Mouse (Mus musculus) forebrain, embryonic 16.5 days (tissue): Measurements from ENCODE around the gene Miga1. TPM values are rescaled to one million over a fixed set of nuclear protein-coding genes. Genes with fewer than 3 reads are reported as not detected.
A peak's percentile ranks its signal among the peaks of the same experiment; 100 is the strongest.

Source experiments
- ATAC-seq: fragments of 200-750 bp; cut with Nextera tagmentation; 2 replicates; pipeline ENCODE4 v1.8.0; 2017; ENCODE audit warnings: mild to moderate bottlenecking, moderate library complexity
- H3K27ac ChIP-seq: fragments of 300-500 bp; sonication (generic); 2 replicates; pipeline ENCODE4 v1.5.1; 2014; ENCODE audit warnings: low read length, control low read depth
- H3K27me3 ChIP-seq: fragments of 300-500 bp; sonication (generic); replicated peaks from 2 replicates; pipeline ENCODE4 v1.6.1; 2014; ENCODE audit warnings: low read length; ENCODE audit not compliant: control insufficient read depth, insufficient read depth
- H3K36me3 ChIP-seq: fragments of 300-500 bp; sonication (generic); 2 replicates; pipeline ENCODE4 v1.6.1; 2014; ENCODE audit not compliant: control insufficient read depth, insufficient read depth
- H3K4me1 ChIP-seq: fragments of 300-500 bp; sonication (generic); replicated peaks from 2 replicates; pipeline ENCODE4 v1.6.1; 2014; ENCODE audit warnings: low read length; ENCODE audit not compliant: control insufficient read depth, insufficient read depth
- H3K4me2 ChIP-seq: fragments of 300-500 bp; sonication (generic); 2 replicates; pipeline ENCODE4 v1.6.1; 2014; ENCODE audit warnings: mild to moderate bottlenecking, low read length, control low read depth
- H3K4me3 ChIP-seq: fragments of 300-500 bp; sonication (generic); replicated peaks from 2 replicates; pipeline ENCODE4 v1.5.1; 2014; ENCODE audit warnings: mild to moderate bottlenecking, low read length, control low read depth
- H3K9ac ChIP-seq: fragments of 300-500 bp; sonication (generic); replicated peaks from 2 replicates; pipeline ENCODE4 v1.6.1; 2014; ENCODE audit warnings: low read depth, low read length, control low read depth
- H3K9me3 ChIP-seq: fragments of 300-500 bp; sonication (generic); 2 replicates; pipeline ENCODE4 v1.6.1; 2016; ENCODE audit warnings: low read length; ENCODE audit not compliant: control insufficient read depth
- WGBS: fragments of 180-500 bp; shearing (Covaris S2); extraction: QIAGEN DNeasy Blood & Tissue Kit; methylation state at CpG from one replicate; pipeline ENCODE4 v1.1.7; 2014; 5-methylcytosine and 5-hydroxymethylcytosine counted together
- polyA plus RNA-seq: library from polyadenylated mRNA; unstranded; fragments of >200 nt; fragmentation: Nextera tagmentation; extraction: Ambion mirVana; gene quantifications from 2 replicates; pipeline ENCODE4 v1.2.1, GENCODE M21; 2015

The Miga1 gene
- polyA plus RNA-seq, 1 experiment from 2014 or later = 22.6 TPM

DNA sequence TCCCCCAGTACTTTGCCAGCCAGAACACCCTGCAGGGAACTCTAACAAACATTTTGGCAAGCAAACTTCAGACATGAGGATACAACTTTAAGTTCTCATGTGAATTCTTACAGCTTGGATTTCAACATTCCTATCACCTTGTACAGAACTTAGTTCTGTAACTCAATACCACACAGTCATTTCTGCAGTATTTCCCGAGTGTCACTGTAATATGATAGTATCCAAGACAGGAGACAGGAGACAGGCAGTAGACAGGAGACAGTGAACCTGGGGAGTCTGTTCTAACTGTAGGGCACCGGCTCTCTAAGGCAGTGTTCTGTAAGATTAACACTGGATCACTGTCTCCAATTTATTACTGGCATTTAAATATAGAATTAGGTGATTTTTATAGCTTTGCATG is 61.8 kb downstream of the Miga1 start:
- no peak overlapping the region for H3K4me3 ChIP-seq
- H3K27me3 ChIP-seq = no peaks in the 10 kb centered on the region
- no peaks in the 10 kb centered on the region for H3K4me1 ChIP-seq
- no peak overlapping the region for H3K9ac ChIP-seq
- H3K9me3 ChIP-seq = no peaks in the 10 kb centered on the region
- WGBS = 83% methylated on average over 2 of the region's 2 CpGs
- no peak overlapping the region for H3K4me2 ChIP-seq
- H3K27ac ChIP-seq = no peak overlapping the region
- no peak for ATAC-seq
- peaks cover 5% of the 10 kb centered on the region for H3K36me3 ChIP-seq

DNA sequence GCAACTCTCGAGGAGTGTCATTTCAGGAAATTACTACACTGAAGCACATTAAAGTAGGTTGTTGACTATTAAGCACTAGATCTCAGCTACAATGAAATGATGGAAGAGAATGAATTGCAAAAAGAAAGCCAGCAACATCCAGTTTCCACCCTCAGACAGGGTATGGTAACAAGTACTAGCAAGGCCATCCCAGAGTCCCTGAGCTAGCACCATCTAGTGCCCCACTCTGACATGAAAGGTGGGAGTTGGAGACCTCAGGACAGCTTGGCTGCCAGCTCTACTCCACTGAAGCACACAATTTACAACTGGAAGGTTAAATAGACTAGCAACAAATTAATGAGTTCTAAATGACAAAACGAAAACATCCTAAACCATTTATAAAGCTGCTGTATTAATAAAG is 62.3 kb downstream of the Miga1 start:
- Histone ChIP-seq H3K27me3 (no peaks in the 10 kb centered on the region), H3K9me3 (no peaks in the 10 kb centered on the region), H3K4me3 (no peak overlapping the region), H3K4me1 (no peaks in the 10 kb centered on the region), H3K27ac (no peak overlapping the region), H3K36me3 (peaks cover 2% of the 10 kb centered on the region; the same call in 1 of the 2 replicates), H3K4me2 (no peak overlapping the region), H3K9ac (no peak overlapping the region)
- WGBS = 86% methylated on average over 2 of the region's 2 CpGs
- no peak for ATAC-seq

DNA sequence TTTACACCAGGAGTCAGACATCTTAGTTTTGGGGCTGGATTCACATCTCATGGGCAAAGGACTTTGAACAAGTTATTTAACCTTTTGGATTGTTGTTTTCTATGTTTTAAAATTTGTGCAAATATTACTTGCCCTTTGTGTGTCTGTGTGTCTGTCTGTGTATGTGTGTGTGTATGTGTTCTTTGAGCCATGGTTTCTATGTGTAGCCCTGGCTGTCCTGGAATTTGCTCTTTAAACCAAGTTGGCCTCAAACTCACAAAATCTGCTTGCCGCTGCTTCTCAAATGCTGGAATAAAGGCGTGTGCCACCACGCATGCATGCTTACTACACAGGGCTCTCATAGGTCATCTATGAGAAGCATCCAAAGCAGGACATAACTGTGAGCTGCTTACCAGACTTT is 63.3 kb downstream of the Miga1 start:
- 97% methylated on average over 3 of the region's 3 CpGs for WGBS

DNA sequence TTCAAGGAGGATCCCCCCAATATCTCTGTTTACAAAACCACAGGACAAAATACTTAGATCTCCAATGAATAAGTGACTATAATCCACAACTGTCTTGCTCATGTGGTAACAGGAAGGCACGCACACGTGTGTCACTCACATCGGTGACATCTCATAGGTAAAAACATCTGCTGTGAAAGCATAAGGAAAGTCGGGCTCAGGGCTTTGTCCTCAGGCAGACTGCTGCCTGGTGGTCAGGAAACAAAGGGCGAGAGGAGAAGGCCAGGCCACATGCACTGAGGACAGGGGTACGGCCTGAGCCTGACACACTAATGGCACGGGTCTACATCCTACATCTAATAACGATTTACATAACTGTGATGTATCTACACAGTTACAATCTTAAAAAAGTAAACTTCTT is 65.2 kb downstream of the Miga1 start:
- Histone ChIP-seq H3K9ac (no peak overlapping the region), H3K27ac (no peak overlapping the region), H3K4me1 (no peaks in the 10 kb centered on the region), H3K4me2 (no peak overlapping the region), H3K9me3 (no peaks in the 10 kb centered on the region), H3K27me3 (no peaks in the 10 kb centered on the region), H3K4me3 (no peak overlapping the region), H3K36me3 (0 out of 2 replicates have a peak, but pooled peaks cover 2% of the 10 kb centered on the region)
- ATAC-seq = no peak
- WGBS = 78% methylated on average over 8 of the region's 8 CpGs

More for the DNA sequence above, 63.3 kb downstream of the Miga1 start:
- Histone ChIP-seq H3K4me2 (no peak overlapping the region), H3K27me3 (no peaks in the 10 kb centered on the region), H3K36me3 (0 out of 2 replicates have a peak, but pooled peaks cover 2% of the 10 kb centered on the region), H3K27ac (no peak overlapping the region), H3K9me3 (no peaks in the 10 kb centered on the region), H3K4me3 (no peak overlapping the region), H3K9ac (no peak overlapping the region), H3K4me1 (no peaks in the 10 kb centered on the region)
- no peak for ATAC-seq

DNA sequence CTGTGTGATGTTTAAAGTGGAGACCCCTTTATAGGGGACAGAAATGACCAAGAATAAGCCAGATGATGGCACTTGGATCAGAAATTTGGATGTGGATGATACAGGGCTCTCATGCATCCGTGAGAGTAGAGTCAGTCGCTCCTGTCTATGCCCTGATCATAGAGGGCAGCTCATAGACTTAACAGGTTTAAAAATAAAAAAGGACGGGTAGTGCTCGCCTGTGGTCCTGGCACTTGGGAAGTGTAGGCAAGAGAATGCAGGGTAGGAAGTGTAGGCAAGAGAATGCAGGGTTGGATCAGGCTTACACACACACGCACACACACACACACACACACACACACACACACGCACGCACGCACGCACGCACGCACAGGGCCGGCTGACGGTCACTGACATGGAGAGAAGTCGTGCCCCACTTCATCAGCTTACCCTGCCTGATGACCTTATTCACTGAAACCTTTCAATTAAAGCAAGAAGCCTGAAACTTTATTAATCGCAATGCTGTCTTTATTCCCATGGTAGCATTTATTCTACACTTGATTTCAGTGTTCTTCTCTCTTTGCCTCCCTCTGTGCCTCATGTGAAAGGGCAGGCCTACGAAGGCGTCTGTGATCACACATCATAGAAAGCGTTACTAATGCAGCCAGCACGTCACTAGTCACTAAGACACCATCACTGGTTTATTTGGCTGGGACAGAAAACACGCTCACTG is 67.1 kb downstream of the Miga1 start:
- H3K9ac ChIP-seq = no peak overlapping the region
- WGBS = 85% methylated on average over 20 of the region's 20 CpGs
- H3K9me3 ChIP-seq = no peaks in the 10 kb centered on the region
- H3K36me3 ChIP-seq = 0 out of 2 replicates have a peak, but pooled peaks cover 2% of the 10 kb centered on the region
- no peak overlapping the region for H3K27ac ChIP-seq
- no peak for ATAC-seq
- H3K27me3 ChIP-seq = no peaks in the 10 kb centered on the region
- no peak overlapping the region for H3K4me3 ChIP-seq
- no peaks in the 10 kb centered on the region for H3K4me1 ChIP-seq
- no peak overlapping the region for H3K4me2 ChIP-seq

DNA sequence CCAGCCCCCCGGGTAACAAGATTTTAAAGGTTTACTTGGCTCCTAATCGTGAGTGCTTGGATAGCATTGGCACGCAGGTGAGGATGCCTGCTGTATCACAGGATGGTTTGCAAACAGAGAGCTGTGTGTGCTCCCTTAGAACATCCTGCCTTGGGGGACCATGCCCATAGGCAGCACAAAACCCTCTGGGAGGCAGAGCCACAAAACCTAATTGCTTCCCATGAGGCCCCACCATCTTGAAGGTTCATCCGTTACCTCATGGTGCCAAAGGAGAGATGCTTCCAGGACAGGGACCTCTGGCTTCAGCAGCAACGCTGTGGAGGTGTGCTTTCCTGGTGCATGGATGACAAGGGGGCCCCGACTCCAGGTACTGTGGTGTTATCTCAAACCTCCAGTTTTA is 68.3 kb downstream of the Miga1 start:
- WGBS = 83% methylated on average over 6 of the region's 6 CpGs
- no peak overlapping the region for H3K9ac ChIP-seq

DNA sequence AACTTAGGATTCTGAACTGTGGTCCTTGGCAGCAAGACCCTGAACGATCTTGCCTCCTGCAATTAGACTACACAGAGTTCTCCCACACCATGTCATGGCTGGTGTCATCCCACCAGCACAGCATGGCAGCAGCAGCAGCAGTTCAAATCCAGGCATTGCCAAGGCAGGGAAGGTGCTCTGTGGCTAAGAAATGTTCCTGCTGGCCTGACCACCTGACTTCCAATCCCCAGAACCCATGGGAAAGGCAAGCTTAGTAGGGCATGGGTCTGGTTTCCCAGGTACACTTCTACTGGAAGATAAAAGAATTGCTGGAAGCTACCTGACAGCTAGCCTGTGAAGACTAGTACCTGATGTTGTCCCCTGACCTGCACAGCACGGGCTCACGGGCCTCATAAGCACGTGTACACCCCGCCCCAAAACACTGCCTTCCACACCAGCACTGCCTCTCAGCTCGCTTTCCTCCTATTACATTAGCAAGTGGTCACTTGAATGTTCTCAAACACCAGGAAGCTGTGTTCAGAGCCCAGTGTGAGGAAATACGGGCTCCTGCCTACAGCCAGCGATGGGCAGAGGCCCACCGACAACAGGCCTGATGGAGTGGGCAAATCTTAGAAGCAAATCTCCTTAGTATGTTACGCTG is 69.0 kb downstream of the Miga1 start:
- H3K4me3 ChIP-seq = no peak overlapping the region
- H3K4me2 ChIP-seq = no peak overlapping the region
- no peaks in the 10 kb centered on the region for H3K9me3 ChIP-seq
- H3K27me3 ChIP-seq = peaks cover 7% of the 10 kb centered on the region
- H3K4me1 ChIP-seq = peaks cover 2% of the 10 kb centered on the region; the same call in 1 of the 2 replicates
- H3K27ac ChIP-seq = no peak overlapping the region
- no peak overlapping the region for H3K9ac ChIP-seq
- H3K36me3 ChIP-seq = 0 out of 2 replicates have a peak, but pooled peaks cover 2% of the 10 kb centered on the region
- 92% methylated on average over 10 of the region's 10 CpGs for WGBS
- no peak for ATAC-seq

More for the DNA sequence above, 68.3 kb downstream of the Miga1 start:
- Histone ChIP-seq H3K9me3 (no peaks in the 10 kb centered on the region), H3K27ac (no peak overlapping the region), H3K4me1 (no peaks in the 10 kb centered on the region), H3K36me3 (0 out of 2 replicates have a peak, but pooled peaks cover 2% of the 10 kb centered on the region), H3K27me3 (peaks cover under 1% of the 10 kb centered on the region; the same call in 1 of the 2 replicates), H3K4me2 (no peak overlapping the region), H3K4me3 (no peak overlapping the region)
- ATAC-seq = no peak

DNA sequence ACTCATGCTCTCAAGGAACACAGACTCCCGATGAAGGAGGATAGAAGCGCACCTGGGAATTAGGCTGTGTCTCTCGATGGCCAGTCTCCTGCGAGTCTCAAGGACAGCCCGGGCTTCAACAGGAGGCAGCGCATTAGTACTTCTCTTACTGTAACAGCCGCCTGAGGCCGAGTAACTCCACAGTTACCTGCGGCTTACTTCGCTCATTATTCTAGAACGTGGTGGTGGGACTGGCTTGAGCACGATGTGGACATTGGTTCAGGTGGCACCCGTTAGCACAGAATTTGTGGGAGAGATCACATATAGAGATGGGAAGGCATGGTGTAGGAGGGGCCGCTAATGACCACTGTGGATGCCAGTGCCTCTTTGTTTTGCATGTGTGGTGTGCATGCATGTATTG is 72.1 kb downstream of the Miga1 start:
- no peak for ATAC-seq
- Histone ChIP-seq H3K36me3 (no peaks in the 10 kb centered on the region), H3K4me3 (no peak overlapping the region), H3K4me1 (peaks cover 14% of the 10 kb centered on the region), H3K27ac (no peak overlapping the region), H3K27me3 (peaks cover 16% of the 10 kb centered on the region), H3K9ac (no peak overlapping the region), H3K4me2 (no peak overlapping the region), H3K9me3 (no peaks in the 10 kb centered on the region)
- WGBS = 90% methylated on average over 14 of the region's 14 CpGs

DNA sequence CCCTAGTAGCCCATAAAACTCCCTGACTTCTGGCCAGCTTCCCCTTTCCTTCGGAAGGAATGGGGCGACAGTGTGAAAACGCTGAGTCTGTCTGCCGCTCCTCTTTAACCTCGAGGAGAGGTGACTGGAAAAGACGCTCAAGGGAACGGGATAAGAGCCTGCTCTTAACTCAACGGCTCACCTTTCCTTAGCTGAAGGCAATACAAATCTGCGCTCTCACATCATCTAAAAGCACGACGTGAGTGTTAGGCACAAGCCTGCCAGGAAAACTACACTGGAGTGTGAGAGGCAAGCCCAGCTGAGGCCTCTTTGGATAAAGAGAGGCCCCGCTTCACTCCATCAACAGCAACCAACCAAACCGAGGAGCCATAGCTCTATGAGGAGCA is 74.2 kb downstream of the Miga1 start, which contains the start of gene Nexn:
Gene Nexn, minus strand, starts transcription at position 315 of the 386 bp plus-strand sequence.
- no peak within 1 kb of the TSS for H3K27ac ChIP-seq
- no peaks in the 10 kb centered on the region for H3K9me3 ChIP-seq
- H3K4me1 ChIP-seq = peaks cover 14% of the 10 kb centered on the region
- 0 out of 2 replicates have a peak, but pooled peaks have one; percentile 29 for ATAC-seq
- H3K36me3 ChIP-seq = no peaks in the 10 kb centered on the region
- peak within 1 kb of the TSS; percentile 64 for H3K9ac ChIP-seq
- H3K27me3 ChIP-seq = peaks cover 23% of the 10 kb centered on the region
- H3K4me3 ChIP-seq = peak within 1 kb of the TSS; percentile 58
- 6% methylated on average over 13 of the region's 13 CpGs for WGBS
- peak within 1 kb of the TSS; percentile 99 for H3K4me2 ChIP-seq
